18 mouse cellular contexts compared by ENCODE assay signal in the genomic region with DNA sequence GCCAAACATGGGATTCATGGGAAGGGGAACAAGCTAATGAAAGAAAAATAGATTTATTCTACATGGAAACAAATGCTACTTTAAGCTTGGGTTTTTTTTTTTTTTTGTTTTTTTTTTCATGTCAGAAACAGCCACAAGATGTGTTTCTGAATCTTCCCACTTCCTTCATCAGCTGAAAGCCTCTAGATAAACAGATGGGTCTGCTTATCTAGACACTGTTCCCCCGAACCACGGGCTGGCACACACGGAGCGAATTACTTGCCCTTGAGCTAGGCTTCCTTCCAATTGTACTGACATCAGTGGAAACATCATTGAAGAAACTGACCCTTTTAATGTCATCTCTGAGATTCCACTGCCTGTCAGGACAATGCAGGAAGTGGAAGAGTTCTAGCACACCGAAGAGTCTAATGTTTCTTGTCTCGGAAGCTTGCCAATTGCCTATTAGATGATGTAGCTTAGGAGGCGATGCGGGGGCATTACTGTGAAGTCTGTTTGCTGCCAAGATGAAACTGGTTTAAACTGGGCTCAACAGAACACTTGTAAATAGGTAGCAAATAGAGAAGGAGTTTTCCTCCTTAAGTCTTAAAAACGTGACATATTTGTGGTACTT. TPM values are rescaled to one million over a fixed set of nuclear protein-coding genes. Genes with fewer than 3 reads are reported as not detected.
DNase-seq lines count a peak whose midpoint lies in the region; ATAC-seq lines count a peak whose summit lies in the region.
"Had no signal": no experiment of that assay in that cellular context is flagged by ENCODE, and none has a peak within 500 bp of the region (broad histone marks: within the 10 kb centered on the region; RNA-seq: fewer than 3 reads in every experiment).

No protein-coding gene starts in this region.

- 0 out of 2 replicates have a peak, but pooled peaks cover 9% of the 10 kb centered on the region for H3K4me1 ChIP-seq in liver, embryonic 13.5 days (replicated peaks)
- peaks cover 10% of the 10 kb centered on the region for H3K4me1 ChIP-seq in midbrain, embryonic 15.5 days
- H3K4me1 ChIP-seq: heart, embryonic 15.5 days; limb, embryonic 13.5 days had no signal

- no peak overlapping the region for H3K4me3 ChIP-seq in liver, embryonic 13.5 days (replicated peaks)
- H3K4me3 ChIP-seq in midbrain, embryonic 15.5 days = no peak overlapping the region
- H3K4me3 ChIP-seq: erythroblast, embryonic 14.5 days; heart, embryonic 15.5 days; hindbrain, embryonic 12.5 days; limb, embryonic 13.5 days had no signal

- no peak overlapping the region for H3K4me2 ChIP-seq in liver, embryonic 13.5 days
- no peak overlapping the region for H3K4me2 ChIP-seq in midbrain, embryonic 15.5 days
- H3K4me2 ChIP-seq: heart, embryonic 15.5 days; hindbrain, embryonic 12.5 days; limb, embryonic 13.5 days had no signal

- no peak overlapping the region for H3K27ac ChIP-seq in liver, embryonic 13.5 days
- no peak overlapping the region for H3K27ac ChIP-seq in midbrain, embryonic 15.5 days
- H3K27ac ChIP-seq: heart, embryonic 15.5 days; hindbrain, embryonic 12.5 days; limb, embryonic 13.5 days; stomach, postnatal 0 days had no signal

- H3K9ac ChIP-seq in liver, embryonic 13.5 days = no peak overlapping the region
- H3K9ac ChIP-seq in midbrain, embryonic 15.5 days = no peak overlapping the region
- H3K9ac ChIP-seq: heart, embryonic 15.5 days; hindbrain, embryonic 12.5 days; limb, embryonic 13.5 days had no signal

- H3K27me3 ChIP-seq in liver, embryonic 13.5 days = peaks cover 3% of the 10 kb centered on the region; the same call in 1 of the 2 replicates
- H3K27me3 ChIP-seq in midbrain, embryonic 15.5 days (replicated peaks) = no peaks in the 10 kb centered on the region
- H3K27me3 ChIP-seq: heart, embryonic 15.5 days; hindbrain, embryonic 12.5 days; limb, embryonic 13.5 days had no signal

- ATAC-seq in liver, embryonic 13.5 days (ENCODE audit: low read depth) = no peak
- ATAC-seq in midbrain, embryonic 15.5 days (replicated peaks) = no peak
- ATAC-seq: intestine, embryonic 16.5 days had no signal

- H3K36me3 ChIP-seq in liver, embryonic 13.5 days = no peaks in the 10 kb centered on the region
- no peaks in the 10 kb centered on the region for H3K36me3 ChIP-seq in midbrain, embryonic 15.5 days (replicated peaks)
- H3K36me3 ChIP-seq: heart, embryonic 15.5 days; hindbrain, embryonic 12.5 days; limb, embryonic 13.5 days had no signal

- H3K9me3 ChIP-seq in liver, embryonic 13.5 days (replicated peaks) = no peaks in the 10 kb centered on the region
- no peaks in the 10 kb centered on the region for H3K9me3 ChIP-seq in midbrain, embryonic 15.5 days
- H3K9me3 ChIP-seq: heart, embryonic 15.5 days; hindbrain, embryonic 12.5 days; limb, embryonic 13.5 days had no signal

- peak; percentile 51 to 57 for DNase-seq in cerebellum, postnatal 10 days
- no peak for DNase-seq in cerebellum, adult 9-10 months
- peak; percentile 52 for DNase-seq in layer of hippocampus, adult 9-11 months
- DNase-seq in layer of hippocampus, adult 9-10 months (ENCODE audit: low spot score) = no peak
- peak; percentile 36 for DNase-seq in Muller cell, postnatal 12 days (ENCODE audit: inconsistent ontology term)
- peak; percentile 17 for DNase-seq in liver, embryonic 13.5 days
- no peak for DNase-seq in adrenal gland, postnatal 36 days
- DNase-seq: cerebellum, adult 8-10 months; kidney, postnatal 10 days; thymus, postnatal 36 days had no signal

- 37% methylated on average over 9 of the region's 9 CpGs for WGBS in liver, embryonic 13.5 days (ENCODE audit: insufficient replicate concordance)
- WGBS in midbrain, embryonic 15.5 days = 85% methylated on average over 9 of the region's 9 CpGs

RNA-seq across cellular contexts. Expression of a gene that starts 24.9 kb away (rescaled TPM):
- 0.09 and 0.13 TPM in 2 replicates for polyA plus RNA-seq in liver, embryonic 13.5 days (2015; fragmentation: Nextera tagmentation; extraction: Ambion mirVana)
- 2.7 and 3.7 TPM in 2 replicates for polyA plus RNA-seq in midbrain, embryonic 15.5 days (2015; fragmentation: Nextera tagmentation; extraction: Ambion mirVana)
- 1 to 10 TPM; 2.3 to 2.4 TPM for total RNA-seq in adrenal gland, postnatal 36 days (2021)
- total RNA-seq: monocyte, adult 5-6 weeks had no signal

Comparison
In these comparisons a context has a peak if more than half of its experiments do, and no peak if none do; other contexts are left out.
1. DNase-seq: peak in cerebellum, postnatal 10 days (2 of 2), layer of hippocampus, adult 9-11 months (single experiment), Muller cell, postnatal 12 days (single experiment) and liver, embryonic 13.5 days (single experiment); none in cerebellum, adult 9-10 months (single experiment), layer of hippocampus, adult 9-10 months (single experiment) and adrenal gland, postnatal 36 days (0 of 2).